Mouse (Mus musculus): ENCODE data around the gene Dlg2.

Dlg2 gene

GRCm38 (mm10) chr7:91440326-91440725 lies 963.9 kb downstream of the Dlg2 start:
- no peak for DNase-seq (ENCODE audit: inconsistent ontology term)

- DNase-seq (ENCODE audit: inconsistent ontology term) = no peak
Observed at GRCm38 (mm10) chr7:91442447-91443376, 966.2 kb downstream of the Dlg2 start.

- DNase-seq (ENCODE audit: inconsistent ontology term) = no peak
Observed at GRCm38 (mm10) chr7:91443377-91443714, 966.9 kb downstream of the Dlg2 start.

- DNase-seq (ENCODE audit: inconsistent ontology term) = no peak
Observed at GRCm38 (mm10) chr7:91443913-91444312, 967.4 kb downstream of the Dlg2 start.

GRCm38 (mm10) chr7:91444728-91445127 lies 968.3 kb downstream of the Dlg2 start:
- DNase-seq (ENCODE audit: inconsistent ontology term) = no peak

- no peak for DNase-seq (ENCODE audit: inconsistent ontology term)
Observed at GRCm38 (mm10) chr7:91456796-91457195, 980.3 kb downstream of the Dlg2 start.

- DNase-seq (ENCODE audit: inconsistent ontology term) = peak; percentile 77
Observed at GRCm38 (mm10) chr7:91457207-91457606, 980.7 kb downstream of the Dlg2 start.

GRCm38 (mm10) chr7:91461352-91461751 lies 984.9 kb downstream of the Dlg2 start:
- no peak for DNase-seq (ENCODE audit: inconsistent ontology term)

GRCm38 (mm10) chr7:91463256-91463655 lies 986.8 kb downstream of the Dlg2 start:
- DNase-seq (ENCODE audit: inconsistent ontology term) = no peak

- DNase-seq (ENCODE audit: inconsistent ontology term) = no peak
Observed at GRCm38 (mm10) chr7:91467061-91467460, 990.6 kb downstream of the Dlg2 start.

GRCm38 (mm10) chr7:91479145-91479544 lies 1002.7 kb downstream of the Dlg2 start:
- no peak for DNase-seq (ENCODE audit: inconsistent ontology term)

GRCm38 (mm10) chr7:91481574-91482197 lies 1005.2 kb downstream of the Dlg2 start:
- DNase-seq (ENCODE audit: inconsistent ontology term) = no peak

GRCm38 (mm10) chr7:91493234-91493633 lies 1016.8 kb downstream of the Dlg2 start:
- DNase-seq (ENCODE audit: inconsistent ontology term) = no peak

GRCm38 (mm10) chr7:91495526-91495925 lies 1019.1 kb downstream of the Dlg2 start:
- no peak for DNase-seq (ENCODE audit: inconsistent ontology term)

GRCm38 (mm10) chr7:91511119-91511518 lies 1034.6 kb downstream of the Dlg2 start:
- no peak for DNase-seq (ENCODE audit: inconsistent ontology term)

GRCm38 (mm10) chr7:91514445-91514844 lies 1038.0 kb downstream of the Dlg2 start:
- peak; percentile 86 for DNase-seq (ENCODE audit: inconsistent ontology term)

- DNase-seq (ENCODE audit: inconsistent ontology term) = no peak
Observed at GRCm38 (mm10) chr7:91516225-91516624, 1039.8 kb downstream of the Dlg2 start.

- DNase-seq (ENCODE audit: inconsistent ontology term) = no peak
Observed at GRCm38 (mm10) chr7:91525859-91526258, 1049.4 kb downstream of the Dlg2 start.

GRCm38 (mm10) chr7:91542597-91543285 lies 1066.3 kb downstream of the Dlg2 start:
- peak; percentile 65 for DNase-seq (ENCODE audit: inconsistent ontology term)

GRCm38 (mm10) chr7:91543286-91543650 lies 1066.8 kb downstream of the Dlg2 start:
- no peak for DNase-seq (ENCODE audit: inconsistent ontology term)

GRCm38 (mm10) chr7:91544600-91544999 lies 1068.1 kb downstream of the Dlg2 start:
- DNase-seq (ENCODE audit: inconsistent ontology term) = no peak

GRCm38 (mm10) chr7:91548796-91549195 lies 1072.3 kb downstream of the Dlg2 start:
- no peak for DNase-seq (ENCODE audit: inconsistent ontology term)

GRCm38 (mm10) chr7:91557582-91557981 lies 1081.1 kb downstream of the Dlg2 start:
- no peak for DNase-seq (ENCODE audit: inconsistent ontology term)

Measured in Muller cell, postnatal 12 days (primary cell).